Mouse (Mus musculus) kidney, adult 2 months (tissue): ENCODE results near the gene St3gal3.

Source experiments
- CTCF ChIP-seq: fragments of 200-500 bp; conservative IDR thresholded peaks from 2 replicates; pipeline ENCODE4 v1.5.1; 2011; ENCODE audit warnings: low read depth, mild to moderate bottlenecking, control low read depth, low read length, moderate library complexity, mixed read lengths; ENCODE audit not compliant: insufficient read depth, insufficient read length
- POLR2A ChIP-seq: fragments of 200-500 bp; IDR thresholded peaks from one replicate; pipeline ENCODE4 v1.6.1; 2011; ENCODE audit warnings: low read depth, low read length, control low read depth

DNA sequence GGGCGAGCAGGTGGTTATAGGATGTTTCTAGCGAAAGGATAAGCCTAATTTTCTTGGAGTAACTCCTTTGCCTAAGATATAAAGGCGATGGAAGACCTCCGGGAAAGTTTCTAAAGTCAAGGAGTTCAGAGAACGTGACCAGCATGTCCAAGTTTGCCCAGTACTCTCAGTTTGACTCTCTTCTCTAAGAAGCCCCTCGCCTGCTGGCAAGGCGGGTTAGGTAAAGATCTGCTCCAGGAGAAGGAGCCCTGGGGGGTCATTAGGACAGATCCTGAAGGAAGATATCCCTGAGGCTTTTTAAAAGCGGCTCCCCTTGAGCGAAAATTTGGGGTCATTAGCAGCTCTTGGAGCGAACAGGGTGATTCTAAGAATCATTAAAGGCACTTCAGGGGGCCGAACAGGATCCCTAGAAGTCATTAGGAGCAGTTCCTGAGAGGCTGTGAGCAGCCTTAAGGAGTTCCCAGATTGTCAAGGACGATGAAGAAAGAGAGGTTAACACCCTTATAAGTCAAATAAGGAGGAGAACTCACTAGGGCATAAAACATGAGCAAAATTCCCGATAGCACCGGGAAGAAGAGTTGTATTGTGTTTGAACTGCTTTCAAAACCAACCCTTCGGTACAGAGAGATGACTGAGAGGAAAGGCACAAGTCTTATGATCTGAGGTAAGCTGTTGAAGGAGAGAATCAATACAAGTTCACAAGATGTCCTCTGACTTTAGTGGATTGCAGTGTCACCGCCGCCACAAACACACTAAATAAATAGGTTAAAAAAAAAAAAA lies 45.8 kb upstream of the St3gal3 start:
- no peak for TF ChIP-seq CTCF
- no peak for TF ChIP-seq POLR2A
